Mouse (Mus musculus) heart, adult 2 months (tissue): ENCODE data around the gene Strap.

Experiments
- CTCF ChIP-seq: fragments of 200-600 bp; IDR thresholded peaks from 2 replicates; pipeline ENCODE4 v1.8.1; 2022; ENCODE audit warnings: antibody characterized with exemption, mild to moderate bottlenecking, moderate library complexity
- EP300 ChIP-seq: fragments of 200-500 bp; IDR thresholded peaks from 2 replicates; pipeline ENCODE4 v1.6.1; 2011; ENCODE audit warnings: low read depth, low read length, control low read depth; ENCODE audit not compliant: insufficient read depth
- POLR2A ChIP-seq: fragments of 200-500 bp; IDR thresholded peaks from 2 replicates; pipeline ENCODE4 v1.6.1; 2011; ENCODE audit warnings: mild to moderate bottlenecking, low read depth, low read length, control low read depth; ENCODE audit not compliant: insufficient read depth

GRCm38 (mm10) chr6:137776981-137777380 lies 42.1 kb downstream of the Strap start:
- TF ChIP-seq EP300 (no peak), POLR2A (no peak), CTCF (no peak)
